Mouse (Mus musculus): ENCODE measurements around the gene Nrp1. TPM values are rescaled to one million over a fixed set of nuclear protein-coding genes. Genes with fewer than 3 reads are reported as not detected.

Nrp1 gene
- polyA plus RNA-seq, 1 experiment from 2014 or later = 107 TPM

- Histone ChIP-seq H3K9ac (replicated peaks) (no peak overlapping the region), H3K9me3 (replicated peaks) (no peaks in the 10 kb centered on the region), H3K4me2 (no peak overlapping the region), H3K27me3 (replicated peaks) (no peaks in the 10 kb centered on the region), H3K4me3 (replicated peaks) (no peak overlapping the region), H3K27ac (replicated peaks) (no peak overlapping the region), H3K36me3 (no peaks in the 10 kb centered on the region; the same call in 1 of the 2 replicates), H3K4me1 (peaks cover 65% of the 10 kb centered on the region)
- ATAC-seq (ENCODE audit: low FRiP score) = no peak
- WGBS = 61% methylated on average over 5 of the region's 5 CpGs
These were observed 14.3 kb downstream of the Nrp1 start for GRCm38 (mm10) chr8:128372724-128373123.

DNA sequence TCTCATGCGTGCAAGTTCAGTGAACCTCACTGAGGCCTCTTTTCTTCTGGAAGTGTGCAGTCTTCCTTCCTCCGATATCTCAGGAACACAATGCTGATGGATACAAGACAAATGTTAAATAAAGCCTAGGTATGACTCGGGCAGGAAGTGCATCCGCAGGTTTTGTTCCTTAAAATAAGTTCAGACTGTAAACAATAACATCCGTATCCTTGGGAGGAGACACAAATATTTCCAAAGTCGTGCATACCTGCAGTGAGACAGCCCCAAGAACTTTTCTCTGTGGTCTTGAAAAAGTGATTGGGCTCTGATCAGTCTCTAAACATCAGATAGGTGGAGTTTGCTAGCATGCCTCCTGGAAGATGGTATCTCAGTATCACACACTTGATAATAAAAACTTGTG lies 15.0 kb downstream of the Nrp1 start:
- no peak for ATAC-seq (ENCODE audit: low FRiP score)
- no peak overlapping the region for H3K4me3 ChIP-seq (replicated peaks)
- peaks cover 67% of the 10 kb centered on the region for H3K4me1 ChIP-seq
- no peaks in the 10 kb centered on the region for H3K27me3 ChIP-seq (replicated peaks)
- WGBS = 91% methylated on average over 6 of the region's 6 CpGs
- H3K9ac ChIP-seq (replicated peaks) = no peak overlapping the region
- H3K4me2 ChIP-seq = no peak overlapping the region
- no peaks in the 10 kb centered on the region; the same call in 1 of the 2 replicates for H3K36me3 ChIP-seq
- H3K9me3 ChIP-seq (replicated peaks) = no peaks in the 10 kb centered on the region
- no peak overlapping the region for H3K27ac ChIP-seq (replicated peaks)

DNA sequence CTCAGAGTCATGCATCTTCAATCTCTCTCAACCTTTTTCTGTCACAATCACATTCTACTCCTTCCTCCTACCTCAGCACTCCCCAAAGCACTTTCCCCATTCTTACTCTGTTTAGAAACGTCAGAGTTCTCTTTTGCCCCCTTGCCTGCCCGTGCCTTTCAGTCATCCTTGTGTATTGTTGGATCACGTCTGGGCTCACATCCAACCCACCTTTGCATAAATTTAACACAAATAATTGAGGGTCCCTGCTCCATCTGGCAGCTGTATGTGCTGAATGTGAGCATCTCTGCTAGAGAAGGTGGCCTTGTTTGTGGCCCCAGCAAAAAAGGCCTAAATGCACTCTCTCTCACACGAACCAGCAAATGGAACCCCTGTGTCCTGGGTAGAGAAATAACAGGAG lies 16.9 kb downstream of the Nrp1 start:
- 50% methylated on average over 4 of the region's 4 CpGs for WGBS
- no peak overlapping the region for H3K4me3 ChIP-seq (replicated peaks)
- H3K36me3 ChIP-seq = no peaks in the 10 kb centered on the region; the same call in 1 of the 2 replicates
- peaks cover 62% of the 10 kb centered on the region for H3K4me1 ChIP-seq
- H3K27me3 ChIP-seq (replicated peaks) = no peaks in the 10 kb centered on the region
- H3K4me2 ChIP-seq = no peak overlapping the region; the same call in 1 of the 2 replicates
- no peaks in the 10 kb centered on the region for H3K9me3 ChIP-seq (replicated peaks)
- H3K27ac ChIP-seq (replicated peaks) = no peak overlapping the region; the same call in 1 of the 2 replicates
- no peak overlapping the region for H3K9ac ChIP-seq (replicated peaks)
- ATAC-seq (ENCODE audit: low FRiP score) = no peak

DNA sequence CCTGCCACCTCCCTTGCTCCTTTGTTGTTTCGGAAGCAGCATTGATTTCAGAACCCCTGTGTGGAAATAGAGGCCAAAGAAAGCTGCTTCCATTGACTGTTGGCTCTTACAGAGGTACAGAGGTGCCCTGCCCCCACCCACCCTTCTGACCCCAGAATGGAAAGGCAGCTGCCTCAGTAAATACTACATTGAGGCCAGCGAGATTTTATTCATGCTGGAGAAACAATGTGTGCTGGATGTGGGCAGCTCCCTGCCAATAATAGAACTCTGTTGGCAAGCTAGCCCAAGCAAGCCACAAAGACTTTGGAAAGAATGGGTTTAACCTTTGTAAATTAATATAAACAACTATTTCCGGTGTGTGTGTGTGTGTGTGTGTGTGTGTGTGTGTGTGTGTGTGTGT lies 24.8 kb downstream of the Nrp1 start:
- peaks cover 44% of the 10 kb centered on the region for H3K4me1 ChIP-seq
- H3K9me3 ChIP-seq (replicated peaks) = no peaks in the 10 kb centered on the region
- no peaks in the 10 kb centered on the region for H3K36me3 ChIP-seq
- no peak overlapping the region for H3K4me3 ChIP-seq (replicated peaks)
- no peak overlapping the region for H3K27ac ChIP-seq (replicated peaks)
- no peak for ATAC-seq (ENCODE audit: low FRiP score)
- no peak overlapping the region for H3K4me2 ChIP-seq
- WGBS = 29% methylated on average over 3 of the region's 3 CpGs
- no peak overlapping the region for H3K9ac ChIP-seq (replicated peaks)
- no peaks in the 10 kb centered on the region for H3K27me3 ChIP-seq (replicated peaks)

DNA sequence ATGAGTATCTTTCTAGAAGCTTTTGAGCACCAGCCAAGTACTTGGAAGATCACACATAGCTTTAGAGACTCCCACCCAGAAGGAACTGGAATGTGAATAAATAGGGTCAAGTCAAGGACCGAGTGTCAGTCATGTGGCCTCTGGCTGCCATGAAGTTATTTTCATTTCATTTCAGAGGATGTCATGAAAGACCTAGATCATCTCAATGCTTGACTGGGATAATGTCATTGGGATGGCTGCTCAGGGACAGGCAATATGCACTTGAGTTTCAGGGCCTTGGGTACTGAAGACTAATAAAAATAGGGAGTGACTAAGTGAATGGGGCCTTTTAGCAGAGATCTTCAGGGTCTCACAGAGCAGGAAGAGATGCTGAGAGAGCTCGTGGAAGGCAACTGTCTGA lies 26.0 kb downstream of the Nrp1 start:
- no peak overlapping the region for H3K4me2 ChIP-seq
- no peaks in the 10 kb centered on the region for H3K36me3 ChIP-seq
- no peak for ATAC-seq (ENCODE audit: low FRiP score)
- H3K9ac ChIP-seq (replicated peaks) = no peak overlapping the region
- H3K4me3 ChIP-seq (replicated peaks) = no peak overlapping the region
- H3K27me3 ChIP-seq (replicated peaks) = no peaks in the 10 kb centered on the region
- H3K9me3 ChIP-seq (replicated peaks) = no peaks in the 10 kb centered on the region
- no peak overlapping the region for H3K27ac ChIP-seq (replicated peaks)
- H3K4me1 ChIP-seq = peaks cover 42% of the 10 kb centered on the region
- WGBS = 83% methylated on average over 2 of the region's 2 CpGs

DNA sequence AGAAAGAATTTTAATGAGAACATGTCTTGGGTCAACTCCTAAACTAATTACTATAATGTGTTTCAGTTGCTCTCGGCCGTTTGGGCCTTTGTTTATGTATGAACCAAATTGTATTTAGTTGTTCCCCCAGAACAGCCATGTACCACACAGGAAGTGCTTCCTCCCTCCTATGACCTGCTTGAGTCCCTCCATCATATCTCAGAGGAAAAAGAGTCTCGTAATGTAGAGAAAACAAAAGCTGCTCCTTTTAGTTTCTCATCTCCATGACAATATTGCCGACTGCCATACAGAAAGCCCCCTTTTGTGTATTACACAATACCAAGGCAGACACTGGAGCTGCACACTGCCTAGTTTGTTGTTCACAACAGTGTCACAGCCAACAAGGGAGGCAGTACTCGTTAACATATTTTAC lies 26.5 kb downstream of the Nrp1 start:
- Histone ChIP-seq H3K4me2 (no peak overlapping the region), H3K36me3 (no peaks in the 10 kb centered on the region), H3K4me3 (replicated peaks) (no peak overlapping the region), H3K9me3 (replicated peaks) (no peaks in the 10 kb centered on the region), H3K27me3 (replicated peaks) (no peaks in the 10 kb centered on the region), H3K9ac (replicated peaks) (no peak overlapping the region), H3K27ac (replicated peaks) (no peak overlapping the region), H3K4me1 (peaks cover 42% of the 10 kb centered on the region)
- ATAC-seq (ENCODE audit: low FRiP score) = no peak
- 24% methylated on average over 5 of the region's 5 CpGs for WGBS

DNA sequence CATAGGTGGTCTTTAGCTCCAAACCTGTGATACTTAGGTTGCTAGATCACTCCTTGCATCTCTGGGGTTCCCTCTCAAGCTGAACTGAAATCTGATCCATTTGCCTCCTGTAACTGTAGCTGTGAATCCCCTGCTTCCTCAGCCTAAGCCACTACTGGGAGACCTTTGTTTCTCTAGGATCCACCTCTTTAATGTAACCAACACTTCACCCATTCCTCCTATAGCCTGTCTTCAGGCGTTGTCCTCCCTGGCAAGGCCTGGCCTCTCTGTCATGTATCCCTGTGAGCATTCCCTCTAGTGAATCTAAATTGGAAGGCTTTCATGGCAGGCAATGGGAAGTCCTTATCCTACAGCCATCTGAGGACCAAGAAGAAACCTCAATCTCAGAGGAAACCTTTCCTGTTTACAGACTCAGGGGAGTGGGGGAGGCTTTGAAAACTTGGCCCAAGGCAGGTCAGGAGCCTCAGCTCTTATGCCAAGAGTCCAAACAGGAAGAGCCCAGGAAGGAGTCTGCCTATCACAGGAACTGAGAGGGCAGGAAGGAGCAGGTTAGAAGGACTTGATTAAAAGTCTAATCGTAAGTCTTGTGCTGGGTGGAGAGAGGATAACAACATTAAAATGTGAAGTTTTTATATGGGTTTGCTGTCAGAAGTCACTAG lies 28.7 kb downstream of the Nrp1 start:
- ATAC-seq (ENCODE audit: low FRiP score) = no peak
- Histone ChIP-seq H3K9ac (replicated peaks) (no peak overlapping the region), H3K4me3 (replicated peaks) (no peak overlapping the region), H3K4me1 (peaks cover 41% of the 10 kb centered on the region), H3K4me2 (no peak overlapping the region), H3K27me3 (replicated peaks) (no peaks in the 10 kb centered on the region), H3K9me3 (replicated peaks) (no peaks in the 10 kb centered on the region), H3K36me3 (no peaks in the 10 kb centered on the region), H3K27ac (replicated peaks) (no peak overlapping the region)
- WGBS = 79% methylated on average over 2 of the region's 2 CpGs

DNA sequence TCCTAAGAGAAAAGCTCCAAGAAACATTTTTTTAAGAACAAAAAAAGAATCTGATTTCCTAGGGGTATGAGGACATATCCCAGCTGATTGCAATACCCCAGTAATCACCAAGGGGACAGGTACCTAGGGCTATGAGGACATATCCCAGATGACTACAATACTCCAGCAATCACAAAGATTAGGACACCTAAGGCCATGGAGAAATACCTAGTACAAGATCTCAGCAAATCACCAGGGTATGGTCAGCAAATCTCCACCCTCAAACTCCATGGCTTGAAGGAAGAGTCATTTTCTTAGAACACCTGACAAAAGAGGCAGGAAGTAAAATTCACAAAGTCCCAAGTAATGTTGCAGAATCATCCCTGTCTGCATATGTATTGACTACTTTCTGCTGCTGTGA lies 32.4 kb downstream of the Nrp1 start:
- no peak for ATAC-seq (ENCODE audit: low FRiP score)
- Histone ChIP-seq H3K9me3 (replicated peaks) (no peaks in the 10 kb centered on the region), H3K36me3 (no peaks in the 10 kb centered on the region), H3K4me1 (peaks cover 36% of the 10 kb centered on the region), H3K27me3 (replicated peaks) (no peaks in the 10 kb centered on the region), H3K4me3 (replicated peaks) (no peak overlapping the region), H3K9ac (replicated peaks) (no peak overlapping the region), H3K27ac (replicated peaks) (no peak overlapping the region), H3K4me2 (no peak overlapping the region)

DNA sequence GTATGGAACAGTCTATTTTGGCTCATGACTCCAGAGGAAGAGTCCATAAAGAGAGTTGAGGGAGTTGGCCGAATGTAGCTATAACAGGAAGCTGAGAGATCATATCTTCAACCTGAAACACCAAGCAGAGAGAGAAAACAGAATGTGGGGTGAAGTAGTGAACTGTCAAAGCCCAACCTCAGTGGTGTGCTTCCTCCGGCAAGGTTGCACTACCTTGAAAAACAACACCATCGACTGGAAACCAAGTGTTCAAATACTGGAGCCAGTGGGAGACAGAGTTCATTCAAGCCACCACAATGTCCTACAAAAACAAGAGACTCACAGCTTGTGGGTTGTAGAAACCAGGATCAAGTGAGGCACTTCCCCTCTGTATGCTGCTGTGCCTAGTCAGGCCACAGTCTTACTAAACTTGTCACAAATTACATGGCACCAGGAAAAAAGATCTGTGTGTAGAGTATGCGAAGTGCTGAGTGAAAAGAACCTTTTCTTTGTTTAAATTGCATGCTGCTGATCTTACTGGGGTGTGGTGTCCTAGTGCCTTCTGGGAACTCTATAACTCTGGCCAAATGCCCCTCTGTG lies 32.9 kb downstream of the Nrp1 start:
- Histone ChIP-seq H3K4me2 (no peak overlapping the region), H3K27ac (replicated peaks) (no peak overlapping the region), H3K9me3 (replicated peaks) (no peaks in the 10 kb centered on the region), H3K27me3 (replicated peaks) (no peaks in the 10 kb centered on the region), H3K9ac (replicated peaks) (no peak overlapping the region), H3K36me3 (no peaks in the 10 kb centered on the region), H3K4me1 (peaks cover 41% of the 10 kb centered on the region), H3K4me3 (replicated peaks) (no peak overlapping the region)
- ATAC-seq (ENCODE audit: low FRiP score) = no peak
- WGBS = 89% methylated on average over 4 of the region's 4 CpGs

- ATAC-seq (ENCODE audit: low FRiP score) = no peak
- 25% methylated on average over 5 of the region's 5 CpGs for WGBS
- no peak overlapping the region for H3K4me2 ChIP-seq
- H3K27me3 ChIP-seq (replicated peaks) = no peaks in the 10 kb centered on the region
- H3K9ac ChIP-seq (replicated peaks) = no peak overlapping the region
- H3K4me3 ChIP-seq (replicated peaks) = no peak overlapping the region
- no peaks in the 10 kb centered on the region for H3K9me3 ChIP-seq (replicated peaks)
- peaks cover 57% of the 10 kb centered on the region for H3K4me1 ChIP-seq
- no peak overlapping the region for H3K27ac ChIP-seq (replicated peaks)
- H3K36me3 ChIP-seq = no peaks in the 10 kb centered on the region
These were observed 36.3 kb downstream of the Nrp1 start for GRCm38 (mm10) chr8:128394671-128395193.

- H3K9me3 ChIP-seq (replicated peaks) = no peaks in the 10 kb centered on the region
- no peaks in the 10 kb centered on the region for H3K36me3 ChIP-seq
- 24% methylated on average over 7 of the region's 7 CpGs for WGBS
- no peaks in the 10 kb centered on the region for H3K27me3 ChIP-seq (replicated peaks)
- no peak overlapping the region for H3K27ac ChIP-seq (replicated peaks)
- no peak overlapping the region for H3K4me2 ChIP-seq
- ATAC-seq (ENCODE audit: low FRiP score) = no peak
- H3K4me1 ChIP-seq = peaks cover 59% of the 10 kb centered on the region
- no peak overlapping the region for H3K9ac ChIP-seq (replicated peaks)
- no peak overlapping the region for H3K4me3 ChIP-seq (replicated peaks)
These were observed 38.6 kb downstream of the Nrp1 start for GRCm38 (mm10) chr8:128396968-128397367.

GRCm38 (mm10) chr8:128397441-128397840 lies 39.0 kb downstream of the Nrp1 start:
- 54% methylated on average over 3 of the region's 3 CpGs for WGBS
- H3K4me2 ChIP-seq = no peak overlapping the region

More at GRCm38 (mm10) chr8:128397441-128397840, 39.0 kb downstream of the Nrp1 start:
- Histone ChIP-seq H3K4me1 (peaks cover 59% of the 10 kb centered on the region), H3K4me3 (replicated peaks) (no peak overlapping the region), H3K9me3 (replicated peaks) (no peaks in the 10 kb centered on the region), H3K27ac (replicated peaks) (no peak overlapping the region), H3K27me3 (replicated peaks) (no peaks in the 10 kb centered on the region), H3K9ac (replicated peaks) (no peak overlapping the region), H3K36me3 (no peaks in the 10 kb centered on the region)
- ATAC-seq (ENCODE audit: low FRiP score) = no peak
